Mouse (Mus musculus): ENCODE measurements around the gene Nlgn3.
"Not testable (repeated sequence)": the region's sequence is repeated elsewhere in the genome, so short reads cannot be mapped to it uniquely, and the experiment has no call there.

The Nlgn3 gene

GRCm38 (mm10) chrX:101301654-101302053 lies 2.7 kb downstream of the Nlgn3 start:
- DNase-seq: no peak

GRCm38 (mm10) chrX:101304646-101305045 lies 5.7 kb downstream of the Nlgn3 start:
- DNase-seq: no peak

GRCm38 (mm10) chrX:101309299-101309698 lies 10.3 kb downstream of the Nlgn3 start:
- no peak for DNase-seq

GRCm38 (mm10) chrX:101313625-101314359 lies 14.8 kb downstream of the Nlgn3 start:
- DNase-seq: no peak

- DNase-seq: no peak
These were observed 20.8 kb downstream of the Nlgn3 start for GRCm38 (mm10) chrX:101319775-101320174.

GRCm38 (mm10) chrX:101325989-101326899 lies 27.3 kb downstream of the Nlgn3 start:
- no peak for DNase-seq

- DNase-seq: peak; percentile 69
These were observed 30.5 kb downstream of the Nlgn3 start for GRCm38 (mm10) chrX:101329372-101330028.

GRCm38 (mm10) chrX:101332031-101332374 lies 33.0 kb downstream of the Nlgn3 start:
- no peak for DNase-seq

- peak; percentile 92 for DNase-seq
These were observed 33.6 kb downstream of the Nlgn3 start for GRCm38 (mm10) chrX:101332375-101333211.

- DNase-seq: no peak
These were observed 35.6 kb downstream of the Nlgn3 start for GRCm38 (mm10) chrX:101334606-101335005.

GRCm38 (mm10) chrX:101338666-101339065 lies 39.7 kb downstream of the Nlgn3 start:
- no peak for DNase-seq

- DNase-seq: not testable (repeated sequence)
These were observed 43.9 kb downstream of the Nlgn3 start for GRCm38 (mm10) chrX:101342837-101343236.

- no peak for DNase-seq
These were observed 46.5 kb downstream of the Nlgn3 start for GRCm38 (mm10) chrX:101345456-101345855.

GRCm38 (mm10) chrX:101346475-101346874 lies 47.5 kb downstream of the Nlgn3 start:
- no peak for DNase-seq

- DNase-seq: no peak
These were observed 52.2 kb downstream of the Nlgn3 start for GRCm38 (mm10) chrX:101351188-101351587.

- DNase-seq: not testable (repeated sequence)
These were observed 59.9 kb downstream of the Nlgn3 start for GRCm38 (mm10) chrX:101358902-101359301.

- DNase-seq: no peak
These were observed 70.0 kb downstream of the Nlgn3 start for GRCm38 (mm10) chrX:101369001-101369400.

GRCm38 (mm10) chrX:101370573-101370972 lies 71.6 kb downstream of the Nlgn3 start:
- no peak for DNase-seq

- DNase-seq: no peak
These were observed 74.0 kb downstream of the Nlgn3 start for GRCm38 (mm10) chrX:101372946-101373345.

All from kidney, postnatal 14 days (tissue).